Mouse (Mus musculus): ENCODE data around the gene Unc93a2.
"Not testable (repeated sequence)": the region's sequence is repeated elsewhere in the genome, so short reads cannot be mapped to it uniquely, and the experiment has no call there.

GRCm38 (mm10) chr17:7371879-7372278, 13.4 kb downstream of the Unc93a2 start, which contains the start of gene Gm49630:
- not testable (repeated sequence) for TF ChIP-seq CTCF (conservative IDR thresholded peaks at IDR 0.05; ENCODE audit: low read length); POU5F1 (IDR thresholded peaks at IDR 0.05; ENCODE audit: borderline replicate concordance, low read length)
